Mouse (Mus musculus) heart, adult 8-10 months (tissue): ENCODE measurements around the gene Pxmp2. TPM values are rescaled to one million over a fixed set of nuclear protein-coding genes. Genes with fewer than 3 reads are reported as not detected.

Experiments used
- DNase-seq: peaks from one replicate; pipeline ENCODE4 v3.0.0; 2022; ENCODE audit warnings: low spot score
- total RNA-seq, 4 experiments: library from RNA; stranded (reverse); gene quantifications; 2 replicates each; pipeline ENCODE4 v1.2.4; 2022

Gene Pxmp2
- 100 to 1,000 TPM; 115 to 141 (median 124) TPM for total RNA-seq

- DNase-seq = peak; percentile 89
Measured at GRCm38 (mm10) chr5:110285770-110286445, at the start of gene Pxmp2, which contains the start of gene Pole. Gene Pxmp2, minus strand, starts transcription at chr5:110286186. Gene Pole, plus strand, starts transcription at chr5:110286306.

- DNase-seq = no peak
Measured at GRCm38 (mm10) chr5:110330508-110330907, 44.5 kb upstream of the Pxmp2 start.

- no peak for DNase-seq
Measured at GRCm38 (mm10) chr5:110313127-110313526, 27.1 kb upstream of the Pxmp2 start.

- no peak for DNase-seq
Measured at GRCm38 (mm10) chr5:110308861-110309260, 22.9 kb upstream of the Pxmp2 start.

GRCm38 (mm10) chr5:110300591-110300990 is 14.6 kb upstream of the Pxmp2 start:
- DNase-seq = no peak

- no peak for DNase-seq
Measured at GRCm38 (mm10) chr5:110296637-110297036, 10.7 kb upstream of the Pxmp2 start.

- no peak for DNase-seq
Measured at GRCm38 (mm10) chr5:110291649-110292048, 5.7 kb upstream of the Pxmp2 start.

GRCm38 (mm10) chr5:110287084-110287475 is 1.1 kb upstream of the Pxmp2 start:
- no peak for DNase-seq

- no peak for DNase-seq
Measured at GRCm38 (mm10) chr5:110286446-110287083, 579 bp upstream of the Pxmp2 start.

GRCm38 (mm10) chr5:110285156-110285555 is 830 bp downstream of the Pxmp2 start:
- DNase-seq = no peak

GRCm38 (mm10) chr5:110284536-110284935 is 1.4 kb downstream of the Pxmp2 start:
- DNase-seq = peak; percentile 41

GRCm38 (mm10) chr5:110281984-110282383 is 4.0 kb downstream of the Pxmp2 start:
- no peak for DNase-seq

GRCm38 (mm10) chr5:110276910-110277309 is 9.1 kb downstream of the Pxmp2 start:
- no peak for DNase-seq

GRCm38 (mm10) chr5:110276391-110276790 is 9.6 kb downstream of the Pxmp2 start:
- DNase-seq = no peak

- DNase-seq = no peak
Measured at GRCm38 (mm10) chr5:110274846-110275245, 11.1 kb downstream of the Pxmp2 start.

GRCm38 (mm10) chr5:110274147-110274546 is 11.8 kb downstream of the Pxmp2 start:
- no peak for DNase-seq

- DNase-seq = no peak
Measured at GRCm38 (mm10) chr5:110270242-110270641, 15.7 kb downstream of the Pxmp2 start.

- peak; percentile 79 for DNase-seq
Measured at GRCm38 (mm10) chr5:110269141-110270101, 16.6 kb downstream of the Pxmp2 start, which contains the start of gene Pgam5. Gene Pgam5, minus strand, starts transcription at chr5:110269913.

- no peak for DNase-seq
Measured at GRCm38 (mm10) chr5:110266941-110267340, 19.0 kb downstream of the Pxmp2 start.

GRCm38 (mm10) chr5:110244091-110244490 is 41.9 kb downstream of the Pxmp2 start:
- no peak for DNase-seq

- no peak for DNase-seq
Measured at GRCm38 (mm10) chr5:110232346-110232745, 53.6 kb downstream of the Pxmp2 start.

GRCm38 (mm10) chr5:110231638-110232037 is 54.3 kb downstream of the Pxmp2 start:
- DNase-seq = no peak
